Mouse (Mus musculus): ENCODE results near the gene Mbnl2. TPM values are rescaled to one million over a fixed set of nuclear protein-coding genes. Genes with fewer than 3 reads are reported as not detected.

The Mbnl2 gene
- polyA plus RNA-seq, 1 experiment from 2014 or later = 94.4 TPM

DNA sequence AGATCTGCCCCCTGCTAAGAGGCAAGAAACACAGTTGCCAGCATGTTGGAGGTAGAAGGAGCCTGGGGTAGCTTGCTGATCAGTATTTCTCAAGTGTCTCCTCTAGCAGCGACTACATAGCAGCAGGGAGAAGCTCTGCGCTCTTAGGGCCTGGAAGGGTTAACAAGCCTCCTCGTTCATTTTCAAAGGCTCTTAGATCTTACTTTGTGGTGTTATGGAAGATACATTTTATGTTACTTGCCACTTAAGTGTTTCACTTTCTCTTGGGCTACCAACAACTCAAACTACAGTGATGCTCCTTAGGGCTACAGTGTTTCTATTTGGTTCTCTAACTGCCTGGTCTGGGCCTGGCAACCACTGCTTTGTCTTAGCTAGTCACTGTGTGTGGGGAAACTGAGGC lies 31.9 kb downstream of the Mbnl2 start:
- no peak for ATAC-seq
- H3K36me3 ChIP-seq (ENCODE audit: control insufficient read depth, insufficient read depth) = no peaks in the 10 kb centered on the region
- H3K27ac ChIP-seq (ENCODE audit: low read depth, low read length) = 0 out of 2 replicates have a peak overlapping the region, but pooled peaks have one; percentile 8
- H3K27me3 ChIP-seq (replicated peaks; ENCODE audit: control insufficient read depth, insufficient read depth, low read length) = no peaks in the 10 kb centered on the region
- no peak for TF ChIP-seq CTCF (IDR thresholded peaks at IDR 0.05; ENCODE audit: low read depth)
- WGBS = 68% methylated on average over 3 of the region's 3 CpGs
- H3K4me3 ChIP-seq (ENCODE audit: low read depth, low read length) = no peak overlapping the region
- no peak overlapping the region for H3K4me2 ChIP-seq (replicated peaks; ENCODE audit: low read depth)
- peaks cover 19% of the 10 kb centered on the region for H3K4me1 ChIP-seq (replicated peaks; ENCODE audit: control insufficient read depth, insufficient read depth, low read length)
- H3K9me3 ChIP-seq (ENCODE audit: control insufficient read depth) = no peaks in the 10 kb centered on the region
- H3K9ac ChIP-seq (ENCODE audit: low read depth, low read length) = no peak overlapping the region

DNA sequence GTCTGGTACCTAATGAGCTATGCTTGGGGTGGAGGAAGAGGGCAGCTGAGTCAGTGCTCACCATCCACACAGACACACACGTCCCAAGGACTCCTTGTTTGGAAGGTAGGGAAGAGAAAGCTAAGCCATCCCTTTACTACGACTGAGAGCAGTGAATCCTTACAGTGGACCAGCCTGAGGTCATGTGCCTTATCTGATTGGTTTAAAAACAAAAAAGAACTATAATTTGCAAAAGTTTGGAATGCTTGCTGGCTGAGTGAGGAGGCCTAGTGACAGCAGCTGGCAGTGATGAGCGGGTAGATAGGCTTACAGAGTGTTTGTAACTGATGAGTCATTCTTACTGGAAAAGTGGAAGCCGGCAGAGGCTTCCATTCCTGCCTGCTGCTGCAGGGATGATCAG lies 32.5 kb downstream of the Mbnl2 start:
- H3K4me2 ChIP-seq (replicated peaks; ENCODE audit: low read depth) = no peak overlapping the region
- no peak for TF ChIP-seq CTCF (IDR thresholded peaks at IDR 0.05; ENCODE audit: low read depth)
- WGBS = 13% methylated on average over 4 of the region's 4 CpGs
- H3K27me3 ChIP-seq (replicated peaks; ENCODE audit: control insufficient read depth, insufficient read depth, low read length) = no peaks in the 10 kb centered on the region
- peaks cover 17% of the 10 kb centered on the region for H3K4me1 ChIP-seq (replicated peaks; ENCODE audit: control insufficient read depth, insufficient read depth, low read length)
- no peak for ATAC-seq
- H3K9me3 ChIP-seq (ENCODE audit: control insufficient read depth) = no peaks in the 10 kb centered on the region
- H3K9ac ChIP-seq (ENCODE audit: low read depth, low read length) = no peak overlapping the region
- H3K36me3 ChIP-seq (ENCODE audit: control insufficient read depth, insufficient read depth) = no peaks in the 10 kb centered on the region
- no peak overlapping the region for H3K4me3 ChIP-seq (ENCODE audit: low read depth, low read length)
- peak overlapping the region; percentile 8; the same call in 1 of the 2 replicates for H3K27ac ChIP-seq (ENCODE audit: low read depth, low read length)

DNA sequence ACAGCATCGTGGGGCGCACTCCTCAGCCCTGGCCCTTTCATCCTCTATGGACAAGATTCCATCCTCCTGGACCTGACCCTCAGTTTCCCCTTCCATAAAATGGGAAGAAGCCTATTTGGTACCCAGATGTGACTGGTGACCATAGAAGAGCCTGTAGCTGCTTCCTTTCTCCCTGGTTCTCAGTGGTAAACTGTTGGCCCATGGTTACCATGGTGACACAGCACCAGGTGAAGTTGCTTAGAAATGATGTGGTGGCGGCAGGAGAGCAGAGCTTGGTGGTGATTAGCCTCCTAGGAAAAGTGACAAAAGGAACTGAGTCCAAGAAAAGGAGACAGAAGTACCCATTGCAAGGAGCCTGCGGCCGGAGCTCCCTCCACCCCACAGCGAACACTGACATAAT lies 34.2 kb downstream of the Mbnl2 start:
- Histone ChIP-seq H3K4me1 (replicated peaks; ENCODE audit: control insufficient read depth, insufficient read depth, low read length) (peaks cover 14% of the 10 kb centered on the region), H3K9ac (ENCODE audit: low read depth, low read length) (no peak overlapping the region), H3K36me3 (ENCODE audit: control insufficient read depth, insufficient read depth) (no peaks in the 10 kb centered on the region), H3K27me3 (replicated peaks; ENCODE audit: control insufficient read depth, insufficient read depth, low read length) (no peaks in the 10 kb centered on the region), H3K9me3 (ENCODE audit: control insufficient read depth) (no peaks in the 10 kb centered on the region), H3K27ac (ENCODE audit: low read depth, low read length) (no peak overlapping the region), H3K4me3 (ENCODE audit: low read depth, low read length) (no peak overlapping the region), H3K4me2 (replicated peaks; ENCODE audit: low read depth) (no peak overlapping the region)
- no peak for TF ChIP-seq CTCF (IDR thresholded peaks at IDR 0.05; ENCODE audit: low read depth)
- 82% methylated on average over 6 of the region's 6 CpGs for WGBS
- ATAC-seq = no peak

DNA sequence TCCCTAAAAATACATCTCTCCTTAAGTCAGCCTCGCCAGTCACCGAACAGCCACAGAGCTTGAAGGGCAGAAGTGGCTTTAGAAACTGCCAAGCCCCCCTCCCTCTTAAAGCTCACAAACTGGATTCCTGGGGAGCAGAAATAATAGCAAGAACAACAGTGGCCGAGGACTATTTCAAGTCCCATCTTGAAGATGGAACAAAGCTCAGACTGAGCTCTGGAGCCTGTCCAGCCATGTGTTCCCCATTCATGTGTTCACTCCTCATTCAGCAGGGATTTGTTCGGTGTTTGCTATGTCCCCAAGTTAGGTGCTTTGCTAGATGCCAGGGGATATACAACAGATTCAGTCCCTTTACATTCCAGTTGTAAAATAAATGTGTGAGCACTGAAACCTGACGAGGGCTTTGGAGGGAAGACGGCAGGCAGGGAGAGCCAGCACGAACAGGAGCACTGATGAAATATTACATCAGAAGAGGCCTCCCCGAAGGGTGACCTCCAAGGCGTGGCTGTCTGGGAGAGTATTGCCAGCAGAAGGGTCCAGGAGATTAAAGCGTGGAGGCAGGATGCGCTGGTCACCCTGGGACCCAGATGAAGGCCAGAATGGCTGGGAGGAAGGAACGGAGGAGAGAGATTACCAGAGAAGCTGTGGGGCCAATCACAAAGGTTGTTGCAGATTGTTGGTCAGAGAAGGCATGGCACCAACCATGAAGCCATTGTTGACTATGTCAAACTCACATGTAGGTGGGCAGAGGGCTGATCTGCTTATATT lies 36.0 kb downstream of the Mbnl2 start:
- no peak for TF ChIP-seq CTCF (IDR thresholded peaks at IDR 0.05; ENCODE audit: low read depth)
- Histone ChIP-seq H3K4me2 (replicated peaks; ENCODE audit: low read depth) (no peak overlapping the region), H3K9me3 (ENCODE audit: control insufficient read depth) (no peaks in the 10 kb centered on the region), H3K36me3 (ENCODE audit: control insufficient read depth, insufficient read depth) (0 out of 2 replicates have a peak, but pooled peaks cover 4% of the 10 kb centered on the region), H3K4me3 (ENCODE audit: low read depth, low read length) (no peak overlapping the region), H3K27me3 (replicated peaks; ENCODE audit: control insufficient read depth, insufficient read depth, low read length) (no peaks in the 10 kb centered on the region), H3K9ac (ENCODE audit: low read depth, low read length) (no peak overlapping the region), H3K27ac (ENCODE audit: low read depth, low read length) (no peak overlapping the region; the same call in 1 of the 2 replicates), H3K4me1 (replicated peaks; ENCODE audit: control insufficient read depth, insufficient read depth, low read length) (peaks cover 14% of the 10 kb centered on the region)
- WGBS = 51% methylated on average over 12 of the region's 12 CpGs
- ATAC-seq = no peak

DNA sequence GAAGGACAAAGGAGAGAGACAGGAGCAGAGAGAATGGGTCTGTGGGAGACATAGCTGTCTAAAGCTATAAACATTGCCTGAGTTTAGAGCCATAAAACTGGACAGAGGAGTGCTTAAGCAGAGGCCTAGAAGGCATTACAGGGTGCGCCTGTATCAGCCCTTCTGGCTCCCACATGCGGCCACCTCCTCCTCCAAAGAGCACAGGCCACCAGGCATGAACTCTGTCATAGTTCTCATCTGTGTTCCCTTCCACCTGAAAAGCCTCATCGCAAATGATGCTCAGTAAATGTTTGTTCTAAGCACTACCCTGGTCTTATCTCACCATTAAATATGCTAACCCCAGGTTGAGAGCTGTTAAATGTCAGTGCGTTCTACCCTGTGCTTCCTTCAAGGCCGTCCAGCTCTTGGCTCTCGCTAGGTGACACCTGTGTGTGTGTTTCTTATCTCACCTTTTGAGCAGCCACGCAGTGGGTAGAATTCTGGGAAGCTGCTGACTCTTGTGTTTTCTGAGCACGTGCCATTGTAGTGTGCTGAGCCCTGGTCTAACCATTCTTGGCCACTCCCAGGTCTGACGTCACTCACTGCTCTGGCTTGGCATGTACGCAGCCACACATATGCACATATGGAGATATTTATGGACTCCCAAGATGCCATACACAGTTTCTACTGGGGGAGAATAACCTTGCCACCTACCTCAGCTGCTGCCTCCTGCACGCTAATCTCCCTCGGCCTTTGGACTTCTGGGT lies 37.4 kb downstream of the Mbnl2 start:
- WGBS = 39% methylated on average over 12 of the region's 12 CpGs
- H3K4me2 ChIP-seq (replicated peaks; ENCODE audit: low read depth) = peak overlapping the region; percentile 30; the same call in 1 of the 2 replicates
- H3K4me3 ChIP-seq (ENCODE audit: low read depth, low read length) = no peak overlapping the region
- TF ChIP-seq CTCF (IDR thresholded peaks at IDR 0.05; ENCODE audit: low read depth) = no peak; the same call in 1 of the 2 replicates
- 0 out of 2 replicates have a peak, but pooled peaks cover 4% of the 10 kb centered on the region for H3K36me3 ChIP-seq (ENCODE audit: control insufficient read depth, insufficient read depth)
- ATAC-seq = peak; percentile 93
- no peak overlapping the region for H3K9ac ChIP-seq (ENCODE audit: low read depth, low read length)
- H3K27ac ChIP-seq (ENCODE audit: low read depth, low read length) = peak overlapping the region; percentile 92
- no peaks in the 10 kb centered on the region for H3K9me3 ChIP-seq (ENCODE audit: control insufficient read depth)
- H3K27me3 ChIP-seq (replicated peaks; ENCODE audit: control insufficient read depth, insufficient read depth, low read length) = no peaks in the 10 kb centered on the region
- peaks cover 14% of the 10 kb centered on the region for H3K4me1 ChIP-seq (replicated peaks; ENCODE audit: control insufficient read depth, insufficient read depth, low read length)

DNA sequence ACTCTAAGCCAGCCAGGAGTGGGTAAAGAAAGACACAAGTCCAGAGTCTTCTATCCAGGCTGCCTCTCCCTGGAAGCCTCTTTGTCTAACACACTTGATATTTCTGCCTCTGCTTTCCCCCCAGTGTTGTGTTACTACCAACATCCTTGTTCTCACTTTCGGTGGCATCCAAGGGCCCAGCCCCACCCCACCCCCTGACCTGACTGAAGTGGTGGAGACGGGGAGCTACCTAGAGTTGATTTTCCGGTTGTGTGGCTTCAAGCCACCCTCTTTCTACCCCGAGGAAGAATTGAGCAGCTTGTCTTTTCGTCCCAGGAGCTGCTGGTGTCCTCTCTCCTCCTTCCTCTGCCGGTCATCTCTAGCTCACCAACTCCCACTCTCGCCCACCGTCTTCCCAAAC lies 38.0 kb downstream of the Mbnl2 start:
- Histone ChIP-seq H3K4me3 (ENCODE audit: low read depth, low read length) (no peak overlapping the region), H3K27me3 (replicated peaks; ENCODE audit: control insufficient read depth, insufficient read depth, low read length) (no peaks in the 10 kb centered on the region), H3K4me1 (replicated peaks; ENCODE audit: control insufficient read depth, insufficient read depth, low read length) (peaks cover 14% of the 10 kb centered on the region), H3K4me2 (replicated peaks; ENCODE audit: low read depth) (peak overlapping the region; percentile 30; the same call in 1 of the 2 replicates), H3K9me3 (ENCODE audit: control insufficient read depth) (no peaks in the 10 kb centered on the region), H3K9ac (ENCODE audit: low read depth, low read length) (no peak overlapping the region), H3K27ac (ENCODE audit: low read depth, low read length) (peak overlapping the region; percentile 92), H3K36me3 (ENCODE audit: control insufficient read depth, insufficient read depth) (0 out of 2 replicates have a peak, but pooled peaks cover 4% of the 10 kb centered on the region)
- 45% methylated on average over 8 of the region's 8 CpGs for WGBS
- ATAC-seq = peak; percentile 63
- no peak for TF ChIP-seq CTCF (IDR thresholded peaks at IDR 0.05; ENCODE audit: low read depth)

Data from intestine, postnatal 0 days (tissue).